Mouse (Mus musculus) kidney, postnatal 0 days (tissue): ENCODE measurements at regions not wholly inside any gene's neighbourhood (a gene's known extent, or its start where the extent isn't known, plus 50 kb on each side); places are given as distances from the start of the nearest gene placed in this dataset.
A peak's percentile ranks its signal among the peaks of the same experiment; 100 is the strongest.

ENCODE experiments used
- ATAC-seq: fragments of 200-750 bp; cut with Nextera tagmentation; replicated peaks from 2 replicates; pipeline ENCODE4 v1.8.0; 2017; ENCODE audit warnings: low read depth, moderate number of reproducible peaks, moderate TSS enrichment, moderate library complexity; ENCODE audit not compliant: low FRiP score
- DNase-seq: peaks from one replicate; pipeline ENCODE4 v3.0.0-alpha.2; 2016; ENCODE audit warnings: low spot score
- H3K27ac ChIP-seq: fragments of 300-500 bp; sonication (generic); 2 replicates; pipeline ENCODE4 v1.5.1; 2014; ENCODE audit warnings: mild to moderate bottlenecking
- H3K27me3 ChIP-seq: fragments of 300-500 bp; sonication (generic); 2 replicates; pipeline ENCODE4 v1.6.1; 2014; ENCODE audit warnings: low read length, mixed read lengths; ENCODE audit not compliant: insufficient read depth
- H3K36me3 ChIP-seq: fragments of 300-500 bp; sonication (generic); 2 replicates; pipeline ENCODE4 v1.6.1; 2014; ENCODE audit warnings: low read length, mixed read lengths; ENCODE audit not compliant: insufficient read depth
- H3K4me1 ChIP-seq: fragments of 300-500 bp; sonication (generic); replicated peaks from 2 replicates; pipeline ENCODE4 v1.6.1; 2014; ENCODE audit warnings: antibody characterized with exemption, low read length, mixed read lengths; ENCODE audit not compliant: insufficient read depth
- H3K4me2 ChIP-seq: fragments of 300-500 bp; sonication (generic); 2 replicates; pipeline ENCODE4 v1.6.1; 2014; ENCODE audit warnings: mild to moderate bottlenecking, low read length, moderate library complexity, mixed read lengths
- H3K4me3 ChIP-seq: fragments of 300-500 bp; sonication (generic); replicated peaks from 2 replicates; pipeline ENCODE4 v1.5.1; 2014; ENCODE audit warnings: low read depth, low read length
- H3K9ac ChIP-seq: fragments of 300-500 bp; sonication (generic); 2 replicates; pipeline ENCODE4 v1.6.1; 2014; ENCODE audit warnings: low read depth, low read length
- H3K9me3 ChIP-seq: fragments of 300-500 bp; sonication (generic); replicated peaks from 2 replicates; pipeline ENCODE4 v1.6.1; 2016; ENCODE audit warnings: low read length, inconsistent platforms, mixed read lengths
- CTCF ChIP-seq: IDR thresholded peaks from 2 replicates; pipeline ENCODE4 v1.5.1; 2016; ENCODE audit warnings: antibody characterized with exemption, low read depth, mild to moderate bottlenecking, moderate library complexity
- WGBS: fragments of 180-500 bp; shearing (Covaris S2); extraction: QIAGEN DNeasy Blood & Tissue Kit; methylation state at CpG from one replicate; pipeline ENCODE4 v1.1.7; 2014; 5-methylcytosine and 5-hydroxymethylcytosine counted together

- DNase-seq (peak; percentile 10), ATAC-seq (no peak)
- Histone ChIP-seq H3K4me3 (no peak overlapping the region), H3K27me3 (no peaks in the 10 kb centered on the region), H3K36me3 (no peaks in the 10 kb centered on the region), H3K4me2 (no peak overlapping the region), H3K27ac (no peak overlapping the region), H3K9ac (no peak overlapping the region), H3K4me1 (no peaks in the 10 kb centered on the region), H3K9me3 (no peaks in the 10 kb centered on the region)
- no peak for TF ChIP-seq CTCF
- 56% methylated on average over 2 of the region's 2 CpGs for WGBS
Observed at GRCm38 (mm10) chr10:96924266-96924672, 307.5 kb downstream of the Btg1 start.

GRCm38 (mm10) chr10:96924722-96925121 lies 307.9 kb downstream of the Btg1 start:
- no peaks in the 10 kb centered on the region for H3K27me3 ChIP-seq
- H3K4me2 ChIP-seq, result no peak overlapping the region
- no peak overlapping the region for H3K9ac ChIP-seq
- no peak overlapping the region for H3K4me3 ChIP-seq
- no peak overlapping the region for H3K27ac ChIP-seq
- H3K4me1 ChIP-seq, result no peaks in the 10 kb centered on the region
- ATAC-seq, result no peak
- H3K36me3 ChIP-seq, result no peaks in the 10 kb centered on the region
- 88% methylated on average over 4 of the region's 4 CpGs for WGBS
- TF ChIP-seq CTCF, result no peak
- H3K9me3 ChIP-seq, result no peaks in the 10 kb centered on the region
- DNase-seq, result no peak

- WGBS, result 77% methylated on average over 2 of the region's 2 CpGs
- H3K4me1 ChIP-seq, result no peaks in the 10 kb centered on the region
Observed at GRCm38 (mm10) chr10:96925771-96926170, 309.0 kb downstream of the Btg1 start.

GRCm38 (mm10) chr10:96934661-96935060 lies 317.9 kb downstream of the Btg1 start:
- H3K4me3 ChIP-seq, result no peak overlapping the region
- H3K36me3 ChIP-seq, result no peaks in the 10 kb centered on the region
- H3K4me1 ChIP-seq, result no peaks in the 10 kb centered on the region
- H3K9me3 ChIP-seq, result no peaks in the 10 kb centered on the region
- no peaks in the 10 kb centered on the region for H3K27me3 ChIP-seq
- ATAC-seq (no peak; the same call in 1 of the 2 replicates), DNase-seq (peak; percentile 70)
- no peak overlapping the region for H3K27ac ChIP-seq
- WGBS, result 75% methylated on average over 4 of the region's 4 CpGs
- peak; percentile 85 for TF ChIP-seq CTCF
- no peak overlapping the region for H3K9ac ChIP-seq
- no peak overlapping the region for H3K4me2 ChIP-seq

More at GRCm38 (mm10) chr10:96925771-96926170, 309.0 kb downstream of the Btg1 start:
- Histone ChIP-seq H3K27me3 (no peaks in the 10 kb centered on the region), H3K9me3 (no peaks in the 10 kb centered on the region), H3K9ac (no peak overlapping the region), H3K4me2 (no peak overlapping the region), H3K4me3 (no peak overlapping the region), H3K27ac (no peak overlapping the region), H3K36me3 (no peaks in the 10 kb centered on the region)
- ATAC-seq (no peak), DNase-seq (peak; percentile 33)
- no peak for TF ChIP-seq CTCF

- no peak for TF ChIP-seq CTCF
- Histone ChIP-seq H3K4me2 (no peak overlapping the region), H3K27ac (no peak overlapping the region), H3K4me3 (no peak overlapping the region), H3K9ac (no peak overlapping the region), H3K9me3 (no peaks in the 10 kb centered on the region), H3K4me1 (no peaks in the 10 kb centered on the region), H3K27me3 (no peaks in the 10 kb centered on the region), H3K36me3 (no peaks in the 10 kb centered on the region)
- 96% methylated on average over 6 of the region's 6 CpGs for WGBS
- DNase-seq (no peak), ATAC-seq (no peak)
Observed at GRCm38 (mm10) chr10:96940887-96941518, 324.2 kb downstream of the Btg1 start.

GRCm38 (mm10) chr10:96944229-96944628 lies 327.4 kb downstream of the Btg1 start:
- no peak for ATAC-seq
- H3K4me1 ChIP-seq, result no peaks in the 10 kb centered on the region
- no peak overlapping the region for H3K27ac ChIP-seq
- H3K27me3 ChIP-seq, result no peaks in the 10 kb centered on the region
- H3K4me3 ChIP-seq, result no peak overlapping the region
- H3K9me3 ChIP-seq, result no peaks in the 10 kb centered on the region
- H3K9ac ChIP-seq, result no peak overlapping the region
- no peak overlapping the region for H3K4me2 ChIP-seq
- no peaks in the 10 kb centered on the region for H3K36me3 ChIP-seq
- DNase-seq, result no peak
- 92% methylated on average over 7 of the region's 7 CpGs for WGBS
- no peak for TF ChIP-seq CTCF

GRCm38 (mm10) chr10:96947971-96948370 lies 331.2 kb downstream of the Btg1 start:
- no peak for DNase-seq

More at GRCm38 (mm10) chr10:96947971-96948370, 331.2 kb downstream of the Btg1 start:
- ATAC-seq, result no peak
- no peak overlapping the region for H3K4me2 ChIP-seq
- no peak overlapping the region for H3K9ac ChIP-seq
- H3K27ac ChIP-seq, result no peak overlapping the region
- no peaks in the 10 kb centered on the region for H3K4me1 ChIP-seq
- WGBS, result 91% methylated on average over 3 of the region's 3 CpGs
- TF ChIP-seq CTCF, result no peak
- H3K9me3 ChIP-seq, result no peaks in the 10 kb centered on the region
- H3K36me3 ChIP-seq, result no peaks in the 10 kb centered on the region
- no peaks in the 10 kb centered on the region for H3K27me3 ChIP-seq
- H3K4me3 ChIP-seq, result no peak overlapping the region
